Mouse (Mus musculus) forebrain, postnatal 0 days (tissue): Measurements from ENCODE around the gene Cerk. TPM values are rescaled to one million over a fixed set of nuclear protein-coding genes. Genes with fewer than 3 reads are reported as not detected.
"Not testable (repeated sequence)": the region's sequence is repeated elsewhere in the genome, so short reads cannot be mapped to it uniquely, and the experiment has no call there.

Source experiments
- ATAC-seq: fragments of 200-750 bp; cut with Nextera tagmentation; 2 replicates; pipeline ENCODE4 v1.8.0; 2017; ENCODE audit warnings: mild to moderate bottlenecking, moderate library complexity
- DNase-seq: peaks from one replicate; pipeline ENCODE4 v3.0.0-alpha.2; 2015
- H3K27ac ChIP-seq: fragments of 300-500 bp; sonication (generic); 2 replicates; pipeline ENCODE4 v1.5.1; 2014; ENCODE audit warnings: low read depth, mild to moderate bottlenecking, antibody characterized with exemption, low read length, moderate library complexity, mixed read lengths
- H3K27me3 ChIP-seq: fragments of 300-500 bp; sonication (generic); 2 replicates; pipeline ENCODE4 v1.6.1; 2014; ENCODE audit warnings: mild to moderate bottlenecking, low read length, mixed read lengths; ENCODE audit not compliant: insufficient read depth
- H3K36me3 ChIP-seq: fragments of 300-500 bp; sonication (generic); 2 replicates; pipeline ENCODE4 v1.6.1; 2014; ENCODE audit warnings: mild to moderate bottlenecking, moderate library complexity; ENCODE audit not compliant: insufficient read depth
- H3K4me1 ChIP-seq: fragments of 300-500 bp; sonication (generic); 2 replicates; pipeline ENCODE4 v1.6.1; 2014; ENCODE audit warnings: antibody characterized with exemption; ENCODE audit not compliant: insufficient read depth
- H3K4me2 ChIP-seq: fragments of 300-500 bp; sonication (generic); 2 replicates; pipeline ENCODE4 v1.6.1; 2014; ENCODE audit warnings: low read depth, mild to moderate bottlenecking, moderate library complexity
- H3K4me3 ChIP-seq: fragments of 300-500 bp; sonication (generic); 2 replicates; pipeline ENCODE4 v1.5.1; 2014; ENCODE audit warnings: low read depth, low read length, mixed read lengths
- H3K9ac ChIP-seq: fragments of 300-500 bp; sonication (generic); 2 replicates; pipeline ENCODE4 v1.6.1; 2014; ENCODE audit warnings: mild to moderate bottlenecking
- H3K9me3 ChIP-seq: fragments of 300-500 bp; sonication (generic); 2 replicates; pipeline ENCODE4 v1.6.1; 2016; ENCODE audit warnings: low read length
- CTCF ChIP-seq: sonication (generic); IDR thresholded peaks from 2 replicates; pipeline ENCODE4 v1.5.1; 2016; ENCODE audit warnings: antibody characterized with exemption, control low read depth, low read depth
- WGBS: fragments of 180-500 bp; shearing (Covaris S2); extraction: QIAGEN DNeasy Blood & Tissue Kit; methylation state at CpG from one replicate; pipeline ENCODE4 v1.1.7; 2014; 5-methylcytosine and 5-hydroxymethylcytosine counted together
- polyA plus RNA-seq: library from polyadenylated mRNA; unstranded; fragments of >200 nt; fragmentation: Nextera tagmentation; extraction: Ambion mirVana; gene quantifications from 2 replicates; pipeline ENCODE4 v1.2.1, GENCODE M21; 2015
- total RNA-seq: library from RNA; depleted of rRNA; stranded (reverse); fragments of >200 nt; gene quantifications from 2 replicates; pipeline ENCODE4 v1.2.3, GENCODE M21; 2014

Cerk gene
- total and polyA plus RNA-seq, 2 experiments from 2014 or later, result 18.0 to 32.9 TPM

GRCm38 (mm10) chr15:86182646-86183045 lies 3.3 kb downstream of the Cerk start:
- Histone ChIP-seq H3K27ac (no peak overlapping the region), H3K4me1 (peaks cover 14% of the 10 kb centered on the region; the same call in 1 of the 2 replicates), H3K4me3 (no peak overlapping the region), H3K36me3 (no peaks in the 10 kb centered on the region), H3K9ac (no peak overlapping the region), H3K4me2 (no peak overlapping the region), H3K9me3 (no peaks in the 10 kb centered on the region), H3K27me3 (no peaks in the 10 kb centered on the region)
- no peak for TF ChIP-seq CTCF
- 33% methylated on average over 13 of the region's 13 CpGs for WGBS
- no peak for DNase-seq
- ATAC-seq, result no peak

- Histone ChIP-seq H3K4me2 (no peak overlapping the region), H3K9ac (no peak overlapping the region), H3K36me3 (no peaks in the 10 kb centered on the region), H3K4me1 (peaks cover 14% of the 10 kb centered on the region; the same call in 1 of the 2 replicates), H3K27me3 (no peaks in the 10 kb centered on the region), H3K4me3 (no peak overlapping the region), H3K27ac (no peak overlapping the region), H3K9me3 (no peaks in the 10 kb centered on the region)
- DNase-seq (no peak), ATAC-seq (no peak)
- 57% methylated on average over 11 of the region's 11 CpGs for WGBS
- TF ChIP-seq CTCF, result no peak
Measured at GRCm38 (mm10) chr15:86181941-86182439, 4.0 kb downstream of the Cerk start.

- WGBS, result 86% methylated on average over 3 of the region's 3 CpGs
- H3K4me2 ChIP-seq, DNase-seq, H3K4me3 ChIP-seq, H3K9me3 ChIP-seq, H3K36me3 ChIP-seq, ATAC-seq, H3K27ac ChIP-seq, H3K27me3 ChIP-seq, H3K9ac ChIP-seq: not testable (repeated sequence)
- H3K4me1 ChIP-seq, result peaks cover 10% of the 10 kb centered on the region; the same call in 1 of the 2 replicates
Measured at GRCm38 (mm10) chr15:86181321-86181720, 4.6 kb downstream of the Cerk start.

- H3K27me3 ChIP-seq, result no peaks in the 10 kb centered on the region
- WGBS, result 79% methylated on average over 4 of the region's 4 CpGs
- H3K4me3 ChIP-seq, result no peak overlapping the region
- no peaks in the 10 kb centered on the region for H3K9me3 ChIP-seq
- no peak for TF ChIP-seq CTCF
- no peaks in the 10 kb centered on the region for H3K36me3 ChIP-seq
- DNase-seq (no peak), ATAC-seq (no peak)
- no peak overlapping the region for H3K4me2 ChIP-seq
- H3K4me1 ChIP-seq, result 0 out of 2 replicates have a peak, but pooled peaks cover 7% of the 10 kb centered on the region
- no peak overlapping the region for H3K9ac ChIP-seq
- H3K27ac ChIP-seq, result no peak overlapping the region
Measured at GRCm38 (mm10) chr15:86180427-86180826, 5.5 kb downstream of the Cerk start.

GRCm38 (mm10) chr15:86178594-86178993 lies 7.3 kb downstream of the Cerk start:
- H3K9ac ChIP-seq, result no peak overlapping the region
- DNase-seq, result no peak
- H3K4me2 ChIP-seq, result no peak overlapping the region
- no peak for TF ChIP-seq CTCF
- H3K9me3 ChIP-seq, result no peaks in the 10 kb centered on the region
- H3K27ac ChIP-seq, result no peak overlapping the region
- H3K27me3 ChIP-seq, result no peaks in the 10 kb centered on the region
- H3K4me1 ChIP-seq, result no peaks in the 10 kb centered on the region
- no peaks in the 10 kb centered on the region for H3K36me3 ChIP-seq
- WGBS, result 91% methylated on average over 6 of the region's 6 CpGs
- ATAC-seq, result no peak
- no peak overlapping the region for H3K4me3 ChIP-seq

- not testable (repeated sequence) for H3K36me3 ChIP-seq, H3K9me3 ChIP-seq, H3K27ac ChIP-seq, H3K4me3 ChIP-seq, H3K4me2 ChIP-seq, H3K27me3 ChIP-seq, H3K4me1 ChIP-seq, H3K9ac ChIP-seq, DNase-seq
- ATAC-seq, result peak; percentile 60
- WGBS, result 76% methylated on average over 2 of the region's 2 CpGs
Measured at GRCm38 (mm10) chr15:86177703-86178251, 8.2 kb downstream of the Cerk start.

DNA sequence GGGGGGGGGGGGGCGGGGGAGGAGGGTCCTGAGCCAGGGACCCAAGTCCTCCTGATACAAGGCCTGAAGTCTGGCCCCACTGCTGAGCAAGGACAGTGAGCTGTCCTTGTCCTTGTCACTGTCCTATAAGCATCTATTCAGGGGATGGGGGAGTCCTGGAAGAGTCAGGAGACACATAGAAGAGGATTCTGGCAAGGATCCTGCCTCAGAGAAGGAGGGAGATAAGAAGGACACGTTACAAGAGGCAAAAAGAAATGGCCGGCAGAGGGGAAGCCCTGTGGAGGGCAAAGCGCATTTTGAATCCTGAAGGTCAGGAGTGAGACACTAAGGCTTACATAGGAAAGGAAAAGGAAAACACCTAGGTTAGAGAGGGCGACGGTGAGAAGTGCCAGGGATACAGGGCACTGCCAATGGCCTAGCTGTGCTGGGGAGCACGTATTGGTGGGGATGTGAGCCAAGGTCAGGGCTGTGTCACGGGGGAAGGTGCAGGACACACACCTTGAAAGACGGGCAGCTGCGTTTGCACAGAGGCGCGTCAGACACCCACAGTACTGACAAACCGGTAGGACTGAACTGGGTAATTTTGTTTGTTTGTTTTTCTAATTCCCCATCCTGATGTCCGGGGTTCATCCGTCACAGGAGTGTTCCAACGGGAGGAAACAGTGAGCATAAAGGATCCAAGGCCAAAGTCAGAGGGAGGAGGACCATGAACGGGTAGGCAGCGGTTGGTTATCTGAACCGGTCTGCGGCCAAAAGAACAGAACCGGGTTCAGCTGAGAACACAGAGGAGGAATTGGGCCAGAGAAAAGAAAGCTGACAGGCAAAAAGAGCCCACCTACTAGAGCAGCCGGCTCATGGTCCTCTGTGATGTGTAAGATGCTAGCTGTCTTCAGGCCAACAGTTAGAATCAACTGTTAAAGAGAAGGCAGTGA lies 8.9 kb downstream of the Cerk start:
- Histone ChIP-seq H3K27ac (no peak overlapping the region), H3K36me3 (no peaks in the 10 kb centered on the region), H3K4me2 (no peak overlapping the region), H3K4me1 (no peaks in the 10 kb centered on the region), H3K4me3 (no peak overlapping the region), H3K9ac (no peak overlapping the region), H3K27me3 (no peaks in the 10 kb centered on the region), H3K9me3 (no peaks in the 10 kb centered on the region)
- DNase-seq (no peak), ATAC-seq (peak; percentile 57)
- no peak for TF ChIP-seq CTCF
- WGBS, result 78% methylated on average over 22 of the region's 22 CpGs
